ENCODE assay signal across 9 mouse cellular contexts in the genomic region with DNA sequence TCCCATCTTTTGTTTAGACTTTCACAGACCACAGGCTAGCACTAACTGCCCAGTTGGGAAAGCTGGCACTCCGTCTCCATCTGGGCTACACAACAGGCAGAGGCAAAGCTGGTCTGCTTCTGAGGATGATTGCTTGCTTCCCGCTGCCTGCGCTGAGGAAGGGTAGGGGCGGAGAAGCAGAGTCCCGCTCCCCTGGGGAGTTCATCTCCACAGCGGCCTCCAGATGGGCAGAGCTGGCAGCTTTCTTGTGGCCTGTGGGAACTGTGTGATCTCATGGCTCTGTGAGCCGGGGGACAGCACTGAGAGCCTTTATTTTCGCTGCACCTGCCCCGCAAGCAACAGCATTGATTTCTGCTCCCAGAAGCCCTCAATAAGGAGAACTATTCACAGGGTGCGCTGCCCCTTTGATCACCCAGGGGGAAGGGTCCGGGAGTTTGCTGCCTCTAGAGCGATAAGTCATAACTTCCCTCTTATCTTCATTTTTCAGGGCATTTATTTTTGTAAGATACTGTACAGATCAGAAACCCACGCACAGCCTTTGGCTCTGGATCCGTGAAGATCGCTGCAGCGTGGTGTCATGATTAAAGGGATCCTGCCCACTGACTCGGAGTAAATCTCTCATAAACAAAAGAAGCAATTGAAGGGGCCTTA.
A peak's percentile ranks its signal among the peaks of the same experiment; 100 is the strongest.
DNase-seq lines count a peak whose midpoint lies in the region; ATAC-seq lines count a peak whose summit lies in the region.
"Had no signal": no experiment of that assay in that cellular context is flagged by ENCODE, and none has a peak within 500 bp of the region (broad histone marks: within the 10 kb centered on the region; RNA-seq: fewer than 3 reads in every experiment).

No protein-coding gene starts in this region.

- 0 out of 2 replicates have a peak overlapping the region, but pooled peaks have one; percentile 11 for H3K9ac ChIP-seq in kidney, embryonic 16.5 days (replicated peaks; ENCODE audit: low read length)
- no peak overlapping the region; the same call in 1 of the 2 replicates for H3K9ac ChIP-seq in forebrain, embryonic 12.5 days
- 0 out of 2 replicates have a peak overlapping the region, but pooled peaks have one; percentile 34 for H3K9ac ChIP-seq in midbrain, embryonic 12.5 days (replicated peaks)

- no peak for DNase-seq in kidney, adult 8-10 months
- DNase-seq in layer of hippocampus, postnatal 10 days (ENCODE audit: low spot score in 2 of 2): peak; percentile 31 to 57
- no peak for DNase-seq in urinary bladder, postnatal 4 days (ENCODE audit: low spot score in 2 of 2)
- no peak for DNase-seq in adipocyte (ENCODE audit: low spot score)
- DNase-seq in gastrocnemius, postnatal 4 days (ENCODE audit: low spot score in 2 of 2): no peak

- peaks cover 5% of the 10 kb centered on the region for H3K9me3 ChIP-seq in kidney, embryonic 16.5 days (ENCODE audit: low read length)
- H3K9me3 ChIP-seq in forebrain, embryonic 12.5 days: peaks cover 24% of the 10 kb centered on the region
- H3K9me3 ChIP-seq in midbrain, embryonic 12.5 days: peaks cover 21% of the 10 kb centered on the region

- peak overlapping the region; percentile 32 for H3K4me3 ChIP-seq in kidney, embryonic 16.5 days (ENCODE audit: low read length)
- peak overlapping the region; percentile 24 for H3K4me3 ChIP-seq in forebrain, embryonic 12.5 days (replicated peaks)
- peak overlapping the region; percentile 23 for H3K4me3 ChIP-seq in midbrain, embryonic 12.5 days

- no peak for ATAC-seq in kidney, embryonic 16.5 days (ENCODE audit: low FRiP score, low TSS enrichment)
- peak; percentile 79 for ATAC-seq in forebrain, embryonic 12.5 days (ENCODE audit: low FRiP score)
- peak; percentile 81 for ATAC-seq in midbrain, embryonic 12.5 days (ENCODE audit: low FRiP score, low read depth)
- ATAC-seq: Patski had no signal

- H3K4me1 ChIP-seq in kidney, embryonic 16.5 days (ENCODE audit: insufficient read depth, low read length): peaks cover 9% of the 10 kb centered on the region
- H3K4me1 ChIP-seq in forebrain, embryonic 12.5 days: peaks cover 16% of the 10 kb centered on the region
- peaks cover 15% of the 10 kb centered on the region for H3K4me1 ChIP-seq in midbrain, embryonic 12.5 days

- H3K27me3 ChIP-seq in kidney, embryonic 16.5 days (ENCODE audit: insufficient read depth, low read length): peaks cover 8% of the 10 kb centered on the region; the same call in 1 of the 2 replicates
- peaks cover 60% of the 10 kb centered on the region for H3K27me3 ChIP-seq in forebrain, embryonic 12.5 days
- H3K27me3 ChIP-seq in midbrain, embryonic 12.5 days: peaks cover 53% of the 10 kb centered on the region

- peak overlapping the region; percentile 55 for H3K4me2 ChIP-seq in kidney, embryonic 16.5 days (replicated peaks; ENCODE audit: low read depth, low read length)
- peak overlapping the region; percentile 52 for H3K4me2 ChIP-seq in forebrain, embryonic 12.5 days
- peak overlapping the region; percentile 52 for H3K4me2 ChIP-seq in midbrain, embryonic 12.5 days (replicated peaks)

- H3K36me3 ChIP-seq in kidney, embryonic 16.5 days (ENCODE audit: insufficient read depth, low read length): no peaks in the 10 kb centered on the region
- no peaks in the 10 kb centered on the region for H3K36me3 ChIP-seq in forebrain, embryonic 12.5 days (replicated peaks)
- no peaks in the 10 kb centered on the region for H3K36me3 ChIP-seq in midbrain, embryonic 12.5 days

- no peak overlapping the region for H3K27ac ChIP-seq in kidney, embryonic 16.5 days (ENCODE audit: low read length)
- 0 out of 2 replicates have a peak overlapping the region, but pooled peaks have one; percentile 27 for H3K27ac ChIP-seq in forebrain, embryonic 12.5 days
- peak overlapping the region; percentile 60 for H3K27ac ChIP-seq in midbrain, embryonic 12.5 days (replicated peaks)

- 4% methylated on average over 17 of the region's 17 CpGs for WGBS in kidney, embryonic 16.5 days
- WGBS in forebrain, embryonic 12.5 days: 2% methylated on average over 17 of the region's 17 CpGs
- 1% methylated on average over 17 of the region's 17 CpGs for WGBS in midbrain, embryonic 12.5 days

Comparison
In these comparisons a context has a peak if more than half of its experiments do, and no peak if none do; other contexts are left out.
1. DNase-seq: peak in layer of hippocampus, postnatal 10 days (2 of 2); none in kidney, adult 8-10 months (0 of 2), urinary bladder, postnatal 4 days (0 of 2), adipocyte (single experiment) and gastrocnemius, postnatal 4 days (0 of 2).
2. Peak in every context shown above with its lines, with median percentiles within 50 percentile points of each other: H3K4me2 ChIP-seq and H3K4me3 ChIP-seq.